Mouse (Mus musculus): Measurements from ENCODE around the gene Iyd.
"Not testable (repeated sequence)": the region's sequence is repeated elsewhere in the genome, so short reads cannot be mapped to it uniquely, and the experiment has no call there.

GRCm38 (mm10) chr10:3500846-3501245 is 39.2 kb upstream of the Iyd start:
- TF ChIP-seq CTCF (IDR thresholded peaks at IDR 0.05; ENCODE audit: low read depth, low read length); POLR2A (IDR thresholded peaks at IDR 0.05; ENCODE audit: borderline replicate concordance, low read depth, low read length): not testable (repeated sequence)
